Mouse (Mus musculus) left cerebral cortex, postnatal 4 days (tissue): Measurements from ENCODE around the gene Cobll1. TPM values are rescaled to one million over a fixed set of nuclear protein-coding genes. Genes with fewer than 3 reads are reported as not detected.

Experiments used
- total RNA-seq, 2 experiments: library from RNA; stranded (reverse); gene quantifications; 2 replicates each; pipeline ENCODE4 v1.2.3; 2021

The Cobll1 gene
- total RNA-seq, 2 experiments from 2014 or later = 7.2 to 9.3 TPM

Other genes starting within 250 kb of the Cobll1 start
- gene Grb14, start 214.4 kb downstream of the Cobll1 start, total RNA-seq = 10 to 100 TPM; 47.1 to 47.6 TPM
- 1 to 10 TPM; 1.4 to 1.6 TPM for gene Slc38a11, start 124.6 kb upstream of the Cobll1 start, total RNA-seq